Mouse (Mus musculus) midbrain, embryonic 11.5 days (tissue): ENCODE measurements around the gene Tbc1d10a. TPM values are rescaled to one million over a fixed set of nuclear protein-coding genes. Genes with fewer than 3 reads are reported as not detected.

ENCODE experiments used
- ATAC-seq: fragments of 200-750 bp; cut with Nextera tagmentation; 2 replicates; pipeline ENCODE4 v1.8.0; 2017; ENCODE audit warnings: moderate TSS enrichment, moderate library complexity; ENCODE audit not compliant: low FRiP score
- DNase-seq: peaks from one replicate; pipeline ENCODE4 v3.0.0; 2015; ENCODE audit warnings: low spot score; ENCODE audit errors: missing footprints
- H3K27ac ChIP-seq: fragments of 300-500 bp; sonication (generic); 2 replicates; pipeline ENCODE4 v1.5.1; 2014; ENCODE audit warnings: low read depth, low read length
- H3K27me3 ChIP-seq: fragments of 300-500 bp; sonication (generic); 2 replicates; pipeline ENCODE4 v1.6.1; 2014; ENCODE audit warnings: mild to moderate bottlenecking, low read length, moderate library complexity, mixed read lengths; ENCODE audit not compliant: control insufficient read depth, insufficient read depth
- H3K36me3 ChIP-seq: fragments of 300-500 bp; sonication (generic); 2 replicates; pipeline ENCODE4 v1.6.1; 2014; ENCODE audit warnings: mild to moderate bottlenecking, low read length, moderate library complexity, mixed read lengths; ENCODE audit not compliant: control insufficient read depth, insufficient read depth
- H3K4me1 ChIP-seq: fragments of 300-500 bp; sonication (generic); 2 replicates; pipeline ENCODE4 v1.6.1; 2014; ENCODE audit warnings: low read length; ENCODE audit not compliant: control insufficient read depth, insufficient read depth
- H3K4me2 ChIP-seq: fragments of 300-500 bp; sonication (generic); 2 replicates; pipeline ENCODE4 v1.6.1; 2014; ENCODE audit warnings: mild to moderate bottlenecking, moderate library complexity
- H3K4me3 ChIP-seq: fragments of 300-500 bp; sonication (generic); 2 replicates; pipeline ENCODE4 v1.5.1; 2014; ENCODE audit warnings: low read depth, low read length
- H3K9ac ChIP-seq: fragments of 300-500 bp; sonication (generic); 2 replicates; pipeline ENCODE4 v1.6.1; 2014; ENCODE audit warnings: low read length
- H3K9me3 ChIP-seq: fragments of 300-500 bp; sonication (generic); 2 replicates; pipeline ENCODE4 v1.6.1; 2016; ENCODE audit warnings: low read length; ENCODE audit not compliant: control insufficient read depth
- WGBS: fragments of 180-500 bp; shearing (Covaris S2); extraction: QIAGEN DNeasy Blood & Tissue Kit; methylation state at CpG from one replicate; pipeline ENCODE4 v1.1.7; 2014; 5-methylcytosine and 5-hydroxymethylcytosine counted together
- polyA plus RNA-seq: library from polyadenylated mRNA; unstranded; fragments of >200 nt; fragmentation: Nextera tagmentation; extraction: Ambion mirVana; gene quantifications from 2 replicates; pipeline ENCODE4 v1.2.1, GENCODE M21; 2014

Gene Tbc1d10a
- polyA plus RNA-seq = 14.6 and 17.3 TPM in 2 replicates

DNA sequence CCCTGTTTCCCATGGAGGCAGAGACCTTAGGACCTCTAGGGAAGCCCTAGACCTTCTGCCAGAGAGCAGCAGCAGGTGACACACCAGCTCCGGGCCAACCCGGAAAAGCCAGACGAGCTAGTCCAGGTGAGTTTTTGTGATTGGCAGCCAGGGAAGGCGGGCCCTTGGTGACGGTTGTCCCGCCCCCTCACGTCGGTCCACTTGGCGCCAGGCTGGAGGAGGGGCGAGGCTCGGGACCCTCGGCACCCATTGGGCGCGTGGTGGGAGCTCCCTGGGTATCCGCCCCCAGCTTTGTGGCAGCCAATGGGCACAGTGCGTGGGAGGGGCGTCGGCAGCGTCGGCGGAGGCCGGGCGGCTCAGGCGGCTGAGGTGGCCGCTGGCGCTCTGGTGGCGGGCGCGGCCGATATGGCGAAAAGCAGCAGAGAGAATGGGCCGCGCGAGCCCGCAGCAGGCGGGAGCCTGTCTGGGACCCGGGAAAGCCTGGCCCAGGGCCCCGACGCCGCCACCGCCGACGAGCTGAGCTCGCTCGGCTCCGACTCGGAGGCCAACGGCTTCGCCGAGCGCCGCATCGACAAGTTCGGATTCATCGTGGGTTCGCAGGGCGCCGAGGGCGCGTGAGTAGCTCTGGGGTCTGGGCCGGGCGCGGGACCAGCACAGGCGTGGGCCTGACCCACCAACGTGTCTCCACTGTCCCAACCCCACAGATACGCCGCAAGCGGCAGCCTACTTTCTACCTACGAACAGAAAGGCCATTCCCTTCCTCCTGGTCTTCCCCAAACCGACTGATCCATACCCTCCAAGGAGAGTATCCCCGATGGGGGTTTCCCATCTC, at the start of gene Tbc1d10a:
TSS of gene Tbc1d10a (plus strand) at position 304 of the 832 bp plus-strand sequence.
- Histone ChIP-seq H3K27ac (no peak within 1 kb of the TSS), H3K36me3 (peaks cover 4% of the 10 kb centered on the region), H3K4me3 (peak within 1 kb of the TSS; percentile 81), H3K9ac (peak within 1 kb of the TSS; percentile 87), H3K4me2 (peak within 1 kb of the TSS; percentile 86), H3K27me3 (no peaks in the 10 kb centered on the region), H3K9me3 (no peaks in the 10 kb centered on the region), H3K4me1 (peaks cover 7% of the 10 kb centered on the region)
- DNase-seq (peak; percentile 98), ATAC-seq (peak; percentile 100)
- under 1% methylated on average over 71 of the region's 71 CpGs for WGBS

DNA sequence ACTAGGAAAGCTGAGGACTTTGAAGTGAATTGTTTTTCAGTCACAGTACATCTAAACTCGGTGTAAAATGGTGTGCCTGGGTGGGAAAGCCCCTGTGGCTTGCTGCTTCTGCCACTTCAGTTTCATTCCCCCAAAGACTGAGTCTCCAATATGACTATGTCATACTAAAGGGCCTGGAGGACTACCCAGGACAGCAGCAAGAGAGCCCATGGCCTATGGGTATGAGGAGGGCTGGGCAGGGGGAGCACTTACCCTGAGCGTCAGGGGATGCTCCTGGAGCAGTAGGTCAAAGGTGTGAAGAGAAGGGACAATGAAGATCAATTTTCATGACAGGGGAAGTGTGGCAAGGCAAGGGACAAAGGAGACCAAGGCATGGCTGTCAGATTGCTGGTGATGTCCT, 47.6 kb upstream of the Tbc1d10a start:
- Histone ChIP-seq H3K9ac (no peak overlapping the region), H3K4me3 (no peak overlapping the region), H3K4me2 (no peak overlapping the region), H3K27ac (no peak overlapping the region), H3K27me3 (no peaks in the 10 kb centered on the region), H3K9me3 (no peaks in the 10 kb centered on the region), H3K36me3 (peaks cover 11% of the 10 kb centered on the region), H3K4me1 (peaks cover 7% of the 10 kb centered on the region)
- 77% methylated on average over 2 of the region's 2 CpGs for WGBS
- no peak for ATAC-seq
- DNase-seq = no peak

DNA sequence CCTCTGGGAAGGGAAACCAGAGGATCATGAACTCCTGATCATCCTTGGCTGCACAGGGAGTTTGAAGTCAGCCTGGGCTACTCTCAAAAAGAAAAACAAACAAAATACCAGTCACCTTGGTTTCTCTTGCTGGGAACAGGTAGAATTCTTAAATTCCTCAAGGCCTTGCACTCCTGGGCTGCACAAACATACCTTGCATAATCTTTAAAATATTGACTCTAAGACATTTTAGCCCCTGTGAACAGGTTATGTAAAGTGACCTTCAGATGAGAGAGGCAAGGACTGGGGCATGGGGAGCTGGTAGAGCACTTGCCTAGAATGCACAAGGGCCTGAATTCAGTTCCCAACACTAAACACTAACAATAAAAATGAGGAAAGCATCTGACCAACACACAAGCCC, 45.1 kb upstream of the Tbc1d10a start:
- Histone ChIP-seq H3K36me3 (peaks cover 11% of the 10 kb centered on the region), H3K27me3 (no peaks in the 10 kb centered on the region), H3K9me3 (no peaks in the 10 kb centered on the region), H3K9ac (no peak overlapping the region), H3K4me1 (no peaks in the 10 kb centered on the region; the same call in 1 of the 2 replicates), H3K27ac (no peak overlapping the region), H3K4me3 (no peak overlapping the region), H3K4me2 (no peak overlapping the region)
- DNase-seq (peak; percentile 69), ATAC-seq (no peak)

DNA sequence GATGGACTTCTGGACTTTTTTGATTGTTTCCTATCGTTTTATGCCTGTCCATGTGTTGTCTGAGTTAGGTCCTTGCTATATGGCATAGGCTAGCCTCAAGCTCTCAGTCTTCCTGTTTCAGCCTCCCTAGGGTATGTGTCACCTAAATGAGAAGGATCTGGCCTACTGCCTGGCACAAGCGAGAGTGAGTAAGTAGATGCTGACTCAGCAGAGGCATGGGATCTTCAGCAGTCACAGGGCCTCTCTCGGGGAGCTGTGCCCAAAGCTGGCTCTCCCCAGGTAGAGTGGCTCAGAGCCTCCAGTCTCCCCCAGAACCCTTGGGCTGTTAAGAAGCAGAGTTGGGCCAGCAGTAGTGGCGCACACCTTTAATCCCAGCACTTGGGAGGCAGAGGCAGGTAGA, 44.2 kb upstream of the Tbc1d10a start:
- no peak overlapping the region for H3K27ac ChIP-seq
- H3K4me2 ChIP-seq = no peak overlapping the region
- H3K27me3 ChIP-seq = no peaks in the 10 kb centered on the region
- WGBS = 85% methylated on average over 4 of the region's 4 CpGs
- no peak overlapping the region for H3K4me3 ChIP-seq
- peaks cover 11% of the 10 kb centered on the region for H3K36me3 ChIP-seq
- peak; percentile 77 for DNase-seq
- no peak for ATAC-seq
- H3K9ac ChIP-seq = no peak overlapping the region
- H3K4me1 ChIP-seq = no peaks in the 10 kb centered on the region
- no peaks in the 10 kb centered on the region for H3K9me3 ChIP-seq

DNA sequence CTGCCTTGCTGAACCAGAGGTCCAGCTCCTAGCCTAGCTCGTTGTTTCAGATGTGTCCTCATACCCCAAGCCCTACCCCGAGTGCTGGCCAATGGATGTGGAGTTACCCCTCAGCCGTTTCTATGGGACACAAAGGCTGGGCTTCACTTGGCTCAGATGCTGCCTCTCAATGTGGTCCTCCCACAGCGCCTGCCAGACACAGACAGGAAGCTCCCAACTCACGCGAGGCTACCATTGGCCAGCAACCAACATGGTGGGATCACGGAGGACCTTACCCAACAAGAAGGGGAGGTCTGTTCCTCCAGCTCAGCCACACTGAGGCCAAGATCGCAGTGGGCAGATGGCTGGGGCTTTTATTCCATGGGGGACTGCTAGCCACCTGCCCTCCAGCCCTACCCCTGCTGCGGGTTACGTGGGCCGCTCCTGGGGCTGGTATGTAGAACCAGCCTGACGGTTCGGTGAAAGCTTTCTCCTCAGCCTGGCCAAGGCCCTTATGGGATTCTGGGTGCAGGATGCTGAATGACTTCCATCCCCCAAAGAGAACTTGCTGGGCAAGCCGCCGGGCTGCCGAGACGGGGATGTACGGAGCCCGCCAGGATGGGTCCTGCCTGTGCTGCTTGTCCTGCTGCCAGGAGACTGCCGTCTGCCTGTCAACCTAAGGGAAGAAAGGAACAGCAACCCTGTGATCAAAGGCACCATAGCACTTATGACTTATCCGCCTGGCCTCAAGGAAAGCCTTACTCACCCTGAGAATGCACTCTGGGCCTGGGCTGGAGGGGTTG, 43.1 kb upstream of the Tbc1d10a start:
- ATAC-seq (no peak), DNase-seq (peak; percentile 31)
- Histone ChIP-seq H3K9me3 (no peaks in the 10 kb centered on the region), H3K9ac (no peak overlapping the region), H3K27me3 (no peaks in the 10 kb centered on the region), H3K4me3 (no peak overlapping the region), H3K27ac (no peak overlapping the region), H3K4me2 (no peak overlapping the region), H3K36me3 (peaks cover 11% of the 10 kb centered on the region), H3K4me1 (no peaks in the 10 kb centered on the region)
- 92% methylated on average over 21 of the region's 21 CpGs for WGBS

DNA sequence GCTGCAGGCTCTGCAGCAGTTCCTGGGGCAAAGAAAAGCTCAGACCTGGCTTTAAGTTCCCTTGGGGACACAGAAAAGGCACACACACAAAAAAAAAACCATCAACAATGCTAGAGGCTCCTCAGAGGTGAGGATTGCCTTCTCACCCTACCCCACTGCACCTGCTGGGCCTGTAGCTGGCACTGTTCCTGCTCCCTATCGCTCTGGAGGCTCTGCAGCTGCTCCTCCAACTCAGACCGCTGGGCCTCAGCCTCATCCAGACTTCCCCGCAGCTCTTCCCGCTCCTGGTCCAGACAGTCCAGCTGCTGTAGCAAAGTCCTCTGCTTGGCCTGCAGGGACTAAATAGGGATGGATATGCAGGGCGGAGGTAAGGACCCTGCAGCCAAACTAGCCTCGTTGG, 40.2 kb upstream of the Tbc1d10a start:
- Histone ChIP-seq H3K36me3 (peaks cover 4% of the 10 kb centered on the region; the same call in 1 of the 2 replicates), H3K27ac (no peak overlapping the region), H3K9me3 (no peaks in the 10 kb centered on the region), H3K9ac (no peak overlapping the region), H3K27me3 (no peaks in the 10 kb centered on the region), H3K4me2 (no peak overlapping the region), H3K4me1 (no peaks in the 10 kb centered on the region), H3K4me3 (no peak overlapping the region)
- WGBS = 87% methylated on average over 6 of the region's 6 CpGs
- no peak for DNase-seq
- ATAC-seq = no peak

DNA sequence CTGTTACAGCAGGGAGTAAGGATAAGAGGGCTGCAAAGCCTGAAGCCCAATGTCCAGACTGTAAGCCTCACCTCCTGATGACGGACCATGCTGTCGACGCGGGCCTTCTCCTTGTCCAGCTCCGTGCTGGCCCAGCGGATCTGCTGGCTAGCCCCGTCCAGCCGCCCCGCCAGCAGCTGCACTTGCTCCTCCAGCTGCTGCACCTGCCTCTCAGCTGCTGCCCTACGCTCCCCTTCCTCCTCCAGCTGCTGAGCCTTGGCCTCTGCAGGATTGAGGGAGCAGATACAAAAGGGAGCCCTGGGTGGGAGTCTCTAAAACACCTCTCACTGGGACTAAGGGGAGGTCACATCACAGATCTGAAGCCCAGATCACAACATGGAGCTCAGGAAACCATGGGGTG, 39.5 kb upstream of the Tbc1d10a start:
- Histone ChIP-seq H3K9ac (no peak overlapping the region), H3K4me3 (no peak overlapping the region), H3K4me2 (no peak overlapping the region), H3K36me3 (peaks cover 4% of the 10 kb centered on the region; the same call in 1 of the 2 replicates), H3K27ac (no peak overlapping the region), H3K4me1 (no peaks in the 10 kb centered on the region), H3K27me3 (no peaks in the 10 kb centered on the region), H3K9me3 (no peaks in the 10 kb centered on the region)
- WGBS = 85% methylated on average over 10 of the region's 10 CpGs
- no peak for DNase-seq
- ATAC-seq = no peak

DNA sequence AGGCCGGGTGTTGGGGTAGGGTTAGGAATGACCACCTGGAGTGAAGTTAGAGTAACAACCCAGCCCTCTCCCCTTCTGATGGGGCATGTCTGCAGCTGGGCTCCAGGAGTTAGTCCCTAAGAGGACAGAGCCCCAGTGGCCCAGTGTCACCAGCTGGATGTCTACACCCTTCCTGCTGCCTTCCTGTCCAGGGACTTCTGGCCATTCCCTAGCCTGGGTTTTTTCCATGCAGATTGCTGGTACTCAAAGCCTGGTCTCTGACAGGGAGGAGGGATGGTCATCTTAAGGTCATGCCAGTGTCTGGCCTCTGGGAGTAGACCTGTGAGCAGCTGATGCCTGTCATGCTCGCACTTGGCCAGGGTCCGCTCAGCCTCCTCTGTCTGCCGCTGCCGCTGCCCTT, 38.5 kb upstream of the Tbc1d10a start:
- WGBS = 83% methylated on average over 5 of the region's 5 CpGs
- peaks cover 4% of the 10 kb centered on the region; the same call in 1 of the 2 replicates for H3K36me3 ChIP-seq
- ATAC-seq = no peak
- H3K27me3 ChIP-seq = no peaks in the 10 kb centered on the region
- no peaks in the 10 kb centered on the region for H3K9me3 ChIP-seq
- DNase-seq = no peak
- H3K27ac ChIP-seq = no peak overlapping the region
- no peak overlapping the region for H3K4me2 ChIP-seq
- H3K9ac ChIP-seq = no peak overlapping the region
- no peaks in the 10 kb centered on the region for H3K4me1 ChIP-seq
- H3K4me3 ChIP-seq = no peak overlapping the region
